Mouse (Mus musculus) 3T3-L1 (cell line): ENCODE results near the gene 6030408B16Rik.
A peak's percentile ranks its signal among the peaks of the same experiment; 100 is the strongest.
"Not testable (repeated sequence)": the region's sequence is repeated elsewhere in the genome, so short reads cannot be mapped to it uniquely, and the experiment has no call there.

Experiments used
- DNase-seq: peaks from one replicate; pipeline ENCODE4 v3.0.0-alpha.2; 2015; ENCODE audit warnings: low read depth, low spot score

Gene 6030408B16Rik

DNA sequence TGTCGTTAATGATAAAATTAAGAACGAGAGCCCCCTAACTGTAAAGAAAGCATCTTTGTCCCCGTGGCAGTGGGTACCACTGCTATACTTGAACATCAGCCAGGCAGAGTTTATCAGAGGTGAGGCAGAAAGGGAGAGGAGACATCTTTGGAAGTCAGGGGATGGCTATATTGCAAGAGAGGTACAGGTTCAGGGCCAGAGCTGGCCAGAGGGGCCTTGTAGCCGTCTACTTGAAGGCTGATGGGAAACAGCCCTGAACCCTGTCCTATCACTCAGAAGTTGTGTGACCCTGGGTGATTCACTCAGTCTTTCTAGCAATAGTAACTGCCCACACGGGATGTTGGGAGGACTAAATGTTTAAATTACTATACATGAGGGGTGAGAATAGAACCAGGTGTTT lies 28.1 kb downstream of the 6030408B16Rik start:
- peak; percentile 40 for DNase-seq

- no peak for DNase-seq
These were observed 29.1 kb downstream of the 6030408B16Rik start for GRCm38 (mm10) chr15:101322106-101322505.

GRCm38 (mm10) chr15:101322640-101323039 lies 29.6 kb downstream of the 6030408B16Rik start:
- DNase-seq: no peak

DNA sequence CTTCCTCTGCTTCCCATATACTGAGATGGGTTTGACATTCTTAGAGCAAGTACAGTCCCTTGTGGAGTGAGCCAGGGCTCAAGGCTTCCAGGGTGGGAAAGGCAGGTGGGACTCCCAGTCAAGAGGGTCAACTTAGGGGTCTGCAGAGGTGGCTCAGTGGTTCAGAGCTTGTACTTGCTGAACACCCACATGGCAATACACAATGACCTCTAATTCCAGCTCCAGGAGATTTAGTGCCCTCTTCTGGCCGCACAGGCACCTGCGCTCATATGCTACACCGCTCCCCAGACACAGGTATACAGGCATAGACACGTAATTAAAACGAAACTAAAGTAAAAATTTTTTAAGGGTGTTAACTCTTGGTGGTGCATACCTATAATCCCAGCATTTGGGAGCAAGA lies 30.5 kb downstream of the 6030408B16Rik start:
- no peak for DNase-seq

DNA sequence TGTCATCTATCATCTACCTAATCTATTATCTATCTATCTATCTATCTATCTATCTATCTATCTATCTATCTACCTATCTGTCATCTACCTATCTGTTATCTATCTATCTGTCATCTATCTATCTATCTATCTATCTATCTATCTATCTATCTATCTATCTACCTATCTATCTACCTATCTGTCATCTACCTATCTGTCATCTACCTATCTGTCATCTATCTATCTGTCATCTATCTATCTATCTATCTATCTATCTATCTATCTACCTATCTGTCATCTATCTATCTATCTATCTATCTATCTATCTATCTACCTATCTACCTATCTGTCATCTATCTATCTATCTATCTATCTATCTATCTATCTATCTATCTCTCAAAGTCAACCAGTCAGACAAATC lies 31.4 kb downstream of the 6030408B16Rik start:
- DNase-seq: not testable (repeated sequence)

- DNase-seq: no peak
These were observed 33.1 kb downstream of the 6030408B16Rik start for GRCm38 (mm10) chr15:101325991-101326534.

GRCm38 (mm10) chr15:101327282-101327681 lies 34.3 kb downstream of the 6030408B16Rik start:
- DNase-seq: peak; percentile 92

GRCm38 (mm10) chr15:101328876-101329563 lies 36.0 kb downstream of the 6030408B16Rik start:
- DNase-seq: peak; percentile 52

DNA sequence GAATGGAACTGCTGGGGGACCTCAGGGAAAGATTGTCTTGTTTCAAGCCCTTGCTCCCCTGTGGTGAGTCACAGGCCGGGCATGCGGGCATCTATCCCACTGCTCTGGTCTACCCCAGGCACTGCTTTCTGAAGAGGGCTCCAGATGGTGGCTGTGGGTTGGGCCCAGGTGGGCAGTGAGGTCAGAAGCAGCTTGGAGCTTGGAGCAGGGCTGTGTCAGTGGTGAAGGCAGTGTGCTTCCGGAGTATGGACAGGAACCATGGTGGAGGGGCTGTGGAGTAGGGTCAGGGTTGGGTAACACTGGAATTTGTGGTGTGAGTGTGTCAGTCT lies 36.5 kb downstream of the 6030408B16Rik start:
- DNase-seq: peak; percentile 86

DNA sequence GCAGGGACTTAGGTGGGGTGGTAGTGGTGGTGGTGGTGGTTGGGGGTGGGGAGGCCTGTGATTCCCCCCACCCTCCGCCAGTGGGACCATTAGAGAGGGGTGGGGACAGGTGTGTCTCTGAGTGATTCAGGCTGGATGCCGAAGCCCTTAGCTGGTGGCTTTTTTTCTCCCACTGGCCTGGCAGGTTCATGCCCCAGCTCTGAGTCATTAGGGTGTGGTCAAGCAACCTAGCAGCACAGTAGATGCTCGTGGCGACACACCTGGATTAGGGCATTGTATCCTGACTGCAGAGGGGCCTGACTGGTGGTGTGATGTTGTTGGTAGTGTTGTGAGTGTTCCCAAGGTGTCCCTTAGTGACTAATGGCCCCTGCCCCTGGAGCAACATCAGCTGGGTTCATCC lies 38.1 kb downstream of the 6030408B16Rik start:
- peak; percentile 53 for DNase-seq

GRCm38 (mm10) chr15:101332370-101332769 lies 39.4 kb downstream of the 6030408B16Rik start:
- DNase-seq: no peak

DNA sequence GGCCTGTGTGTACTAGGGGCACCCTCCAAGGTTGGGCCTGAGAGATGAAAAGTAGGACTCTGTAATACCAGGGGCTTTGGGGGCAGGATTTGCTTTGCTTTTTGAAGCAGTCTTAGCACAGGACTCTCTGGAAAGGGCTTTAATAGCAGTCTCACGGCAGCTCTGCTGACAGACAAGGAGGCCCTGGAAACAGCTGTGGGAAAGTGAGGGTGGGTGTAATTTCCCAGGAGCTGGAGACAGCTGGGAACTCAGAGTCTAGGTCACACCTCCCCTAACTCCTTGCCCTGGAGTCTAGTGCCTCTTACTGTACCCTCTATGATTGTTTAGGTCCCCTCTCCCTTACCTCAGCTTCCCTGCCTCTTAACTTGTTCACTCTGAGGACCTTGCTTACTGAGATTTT lies 40.2 kb downstream of the 6030408B16Rik start:
- DNase-seq: no peak

GRCm38 (mm10) chr15:101333648-101334047 lies 40.6 kb downstream of the 6030408B16Rik start:
- no peak for DNase-seq

DNA sequence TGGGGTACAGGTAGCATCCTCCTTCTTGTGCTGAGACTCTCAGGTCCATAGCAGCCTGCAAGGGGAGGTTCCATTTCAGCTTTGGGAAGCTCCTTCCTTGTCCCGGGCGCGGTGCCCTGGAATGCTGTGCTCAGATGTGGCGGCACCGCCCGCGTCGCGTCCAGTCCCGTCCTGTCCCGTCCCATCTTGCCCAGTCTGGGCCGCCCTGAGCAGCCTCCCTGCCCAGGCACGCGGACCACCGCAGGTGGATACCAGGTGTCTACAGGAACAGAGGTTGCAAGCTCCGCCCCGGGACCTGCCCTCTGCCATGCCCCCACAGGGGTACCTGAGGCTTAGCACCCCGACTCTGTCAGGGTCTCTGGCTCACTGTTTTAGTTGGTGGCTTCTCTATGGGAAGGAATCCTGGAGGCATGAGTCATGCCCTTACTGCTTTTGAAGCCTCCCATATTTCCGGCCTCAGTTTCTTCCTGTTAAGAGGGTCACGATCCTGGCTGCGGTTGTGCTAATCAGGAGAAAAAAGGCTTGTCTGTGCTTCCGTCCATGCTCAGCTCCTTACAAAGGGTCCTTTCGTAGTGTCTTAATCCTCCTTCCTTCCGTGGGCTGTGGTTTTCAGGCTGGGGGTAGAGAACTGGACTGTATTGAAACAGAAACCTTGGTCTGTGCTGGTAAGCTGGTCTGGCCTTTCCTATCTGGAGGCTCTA lies 43.6 kb downstream of the 6030408B16Rik start:
- DNase-seq: no peak

DNA sequence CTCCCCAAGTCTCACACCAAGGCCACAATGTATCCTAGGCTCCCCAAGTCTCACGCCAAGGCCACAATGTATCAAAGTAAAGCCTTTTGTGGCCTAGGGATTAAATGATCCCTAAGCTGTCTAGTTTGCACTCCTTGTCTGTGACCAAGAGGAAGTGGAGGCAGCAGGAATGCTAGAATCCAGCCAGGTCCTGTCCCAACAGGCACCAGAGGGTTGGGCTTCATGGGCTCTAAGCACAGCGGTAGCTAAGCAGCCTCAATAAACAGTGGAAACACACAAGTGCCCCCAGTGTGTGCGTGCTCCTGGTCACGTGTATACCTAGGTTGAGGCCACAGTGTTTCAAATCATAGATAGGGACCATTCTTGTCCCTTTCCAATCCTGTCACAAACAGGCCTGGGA lies 45.3 kb downstream of the 6030408B16Rik start:
- DNase-seq: no peak

- DNase-seq: peak; percentile 96
These were observed 46.5 kb downstream of the 6030408B16Rik start for GRCm38 (mm10) chr15:101339537-101339936.

GRCm38 (mm10) chr15:101341797-101342515 lies 48.9 kb downstream of the 6030408B16Rik start:
- peak; percentile 89 for DNase-seq
